ENCODE assay signal across 18 mouse cellular contexts in the genomic region with DNA sequence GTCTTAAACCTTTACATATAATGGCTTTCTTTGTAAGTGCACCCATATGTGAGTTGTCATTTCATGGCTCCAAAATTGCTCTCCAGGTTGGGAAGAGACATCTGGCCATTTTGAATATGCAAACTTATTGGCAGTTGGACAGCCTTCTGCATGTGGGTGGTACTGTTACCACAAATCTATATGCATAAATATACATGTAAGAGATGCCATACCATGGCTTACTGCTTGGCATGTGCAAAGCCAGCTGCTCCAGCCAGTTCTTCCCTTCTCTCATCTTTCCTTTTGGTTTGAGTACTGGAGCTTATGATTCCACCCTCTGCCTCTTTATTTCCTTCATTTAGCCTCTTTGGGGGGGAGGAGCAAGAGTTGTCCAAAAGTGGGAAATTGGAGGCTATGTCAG.
DNase-seq lines count a peak whose midpoint lies in the region; ATAC-seq lines count a peak whose summit lies in the region.
"Had no signal": no experiment of that assay in that cellular context is flagged by ENCODE, and none has a peak within 500 bp of the region (broad histone marks: within the 10 kb centered on the region; RNA-seq: fewer than 3 reads in every experiment).

No protein-coding gene starts in this region.

- H3K9me3 ChIP-seq in forebrain, embryonic 14.5 days (replicated peaks; ENCODE audit: control insufficient read depth, low read length): no peaks in the 10 kb centered on the region
- no peaks in the 10 kb centered on the region for H3K9me3 ChIP-seq in forebrain, embryonic 16.5 days (ENCODE audit: control insufficient read depth, low read length)
- no peaks in the 10 kb centered on the region for H3K9me3 ChIP-seq in midbrain, embryonic 15.5 days
- H3K9me3 ChIP-seq: forebrain, embryonic 12.5 days; hindbrain, embryonic 10.5 days; liver, embryonic 13.5 days; midbrain, embryonic 13.5 days; neural tube, embryonic 15.5 days had no signal

- H3K36me3 ChIP-seq in forebrain, embryonic 14.5 days (ENCODE audit: control insufficient read depth, insufficient read depth, low read length): no peaks in the 10 kb centered on the region
- no peaks in the 10 kb centered on the region for H3K36me3 ChIP-seq in forebrain, embryonic 16.5 days (ENCODE audit: control insufficient read depth, insufficient read depth)
- no peaks in the 10 kb centered on the region for H3K36me3 ChIP-seq in midbrain, embryonic 15.5 days (replicated peaks)
- H3K36me3 ChIP-seq: forebrain, embryonic 12.5 days; hindbrain, embryonic 10.5 days; liver, embryonic 13.5 days; midbrain, embryonic 13.5 days; neural tube, embryonic 15.5 days had no signal

- H3K4me3 ChIP-seq in forebrain, embryonic 14.5 days (ENCODE audit: low read depth, low read length): no peak overlapping the region
- no peak overlapping the region for H3K4me3 ChIP-seq in forebrain, embryonic 16.5 days (replicated peaks; ENCODE audit: low read length)
- H3K4me3 ChIP-seq in midbrain, embryonic 15.5 days: no peak overlapping the region
- H3K4me3 ChIP-seq: forebrain, embryonic 12.5 days; hindbrain, embryonic 10.5 days; liver, embryonic 13.5 days; midbrain, embryonic 13.5 days; myocyte; neural tube, embryonic 15.5 days had no signal

- no peak for ATAC-seq in forebrain, embryonic 14.5 days
- ATAC-seq in forebrain, embryonic 16.5 days: no peak
- ATAC-seq in midbrain, embryonic 15.5 days (replicated peaks): no peak
- ATAC-seq: midbrain, embryonic 13.5 days had no signal

- H3K4me2 ChIP-seq in forebrain, embryonic 14.5 days (ENCODE audit: low read length): no peak overlapping the region
- H3K4me2 ChIP-seq in forebrain, embryonic 16.5 days (ENCODE audit: low read length): no peak overlapping the region
- no peak overlapping the region for H3K4me2 ChIP-seq in midbrain, embryonic 15.5 days
- H3K4me2 ChIP-seq: forebrain, embryonic 12.5 days; liver, embryonic 13.5 days; midbrain, embryonic 13.5 days; neural tube, embryonic 15.5 days had no signal

- no peak overlapping the region for H3K27ac ChIP-seq in forebrain, embryonic 14.5 days (ENCODE audit: low read depth, low read length)
- H3K27ac ChIP-seq in forebrain, embryonic 16.5 days (ENCODE audit: low read length): no peak overlapping the region
- H3K27ac ChIP-seq in midbrain, embryonic 15.5 days: no peak overlapping the region
- H3K27ac ChIP-seq: forebrain, embryonic 12.5 days; hindbrain, embryonic 10.5 days; liver, embryonic 13.5 days; midbrain, embryonic 13.5 days; neural tube, embryonic 15.5 days had no signal

- H3K4me1 ChIP-seq in forebrain, embryonic 14.5 days (ENCODE audit: control insufficient read depth, insufficient read depth, low read length): no peaks in the 10 kb centered on the region
- no peaks in the 10 kb centered on the region for H3K4me1 ChIP-seq in forebrain, embryonic 16.5 days (replicated peaks; ENCODE audit: control insufficient read depth, insufficient read depth, low read length)
- no peaks in the 10 kb centered on the region for H3K4me1 ChIP-seq in midbrain, embryonic 15.5 days
- H3K4me1 ChIP-seq: forebrain, embryonic 12.5 days; hindbrain, embryonic 10.5 days; liver, embryonic 13.5 days; midbrain, embryonic 13.5 days; neural tube, embryonic 15.5 days had no signal

- intact Hi-C loops in left cerebral cortex, postnatal 36 days (cut with DNase I): no loop called here

- DNase-seq in forebrain, embryonic 14.5 days (ENCODE audit: low spot score): peak; percentile 2
- peak; percentile 81 for DNase-seq in brain, adult 2 months (ENCODE audit: low read depth, low spot score)
- peak; percentile 15 for DNase-seq in layer of hippocampus, adult 9-10 months (ENCODE audit: low spot score)
- peak; percentile 54 to 65 for DNase-seq in left cerebral cortex, postnatal 36 days (ENCODE audit: low spot score in 2 of 2)
- no peak for DNase-seq in cerebellum, adult 18-20 months
- no peak for DNase-seq in thymus, postnatal 14 days
- DNase-seq: cerebellum, postnatal 10 days; kidney, adult 2 months; kidney, postnatal 25 days; liver, embryonic 13.5 days; thymus, postnatal 25 days had no signal

- H3K27me3 ChIP-seq in forebrain, embryonic 14.5 days (replicated peaks; ENCODE audit: control insufficient read depth, insufficient read depth, low read length): no peaks in the 10 kb centered on the region
- H3K27me3 ChIP-seq in forebrain, embryonic 16.5 days (replicated peaks; ENCODE audit: control insufficient read depth, insufficient read depth, low read length): no peaks in the 10 kb centered on the region
- H3K27me3 ChIP-seq in midbrain, embryonic 15.5 days (replicated peaks): no peaks in the 10 kb centered on the region
- H3K27me3 ChIP-seq: forebrain, embryonic 12.5 days; liver, embryonic 13.5 days; midbrain, embryonic 13.5 days; neural tube, embryonic 15.5 days had no signal

- no peak overlapping the region for H3K9ac ChIP-seq in forebrain, embryonic 14.5 days (ENCODE audit: low read length)
- no peak overlapping the region for H3K9ac ChIP-seq in forebrain, embryonic 16.5 days (replicated peaks; ENCODE audit: low read depth, low read length)
- H3K9ac ChIP-seq in midbrain, embryonic 15.5 days: no peak overlapping the region
- H3K9ac ChIP-seq: forebrain, embryonic 12.5 days; liver, embryonic 13.5 days; midbrain, embryonic 13.5 days; neural tube, embryonic 15.5 days had no signal

Comparison
In these comparisons a context has a peak if more than half of its experiments do, and no peak if none do; other contexts are left out.
1. DNase-seq: peak in forebrain, embryonic 14.5 days (single experiment), brain, adult 2 months (single experiment), layer of hippocampus, adult 9-10 months (single experiment) and left cerebral cortex, postnatal 36 days (2 of 2); none in cerebellum, adult 18-20 months (0 of 2) and thymus, postnatal 14 days (single experiment).